Mouse (Mus musculus) heart, embryonic 14.5 days (tissue): ENCODE results near the gene Ccdc39. TPM values are rescaled to one million over a fixed set of nuclear protein-coding genes. Genes with fewer than 3 reads are reported as not detected.

ENCODE experiments used
- ATAC-seq: fragments of 200-750 bp; cut with Nextera tagmentation; 2 replicates; pipeline ENCODE4 v1.8.0; 2017; ENCODE audit warnings: low read depth, moderate TSS enrichment; ENCODE audit not compliant: insufficient number of reproducible peaks, insufficient read depth, low FRiP score
- H3K27ac ChIP-seq, 2 experiments: fragments of 200-500 bp in 1 of 2; fragments of 300-500 bp in 1 of 2; sonication (generic) in 1 of 2; replicated peaks in 1 of 2; 2 replicates each; pipeline ENCODE4 v1.5.1; 2012 to 2014; ENCODE audit warnings: low read depth in 2 of 2, low read length in 2 of 2, control low read depth in 1 of 2, mild to moderate bottlenecking in 1 of 2, mixed read lengths in 1 of 2; ENCODE audit not compliant: control insufficient read depth in 1 of 2, insufficient read depth in 1 of 2
- H3K27me3 ChIP-seq: fragments of 300-500 bp; sonication (generic); 2 replicates; pipeline ENCODE4 v1.6.1; 2014; ENCODE audit warnings: mild to moderate bottlenecking, low read length, control low read depth; ENCODE audit not compliant: control insufficient read depth, insufficient read depth
- H3K36me3 ChIP-seq: fragments of 300-500 bp; sonication (generic); 2 replicates; pipeline ENCODE4 v1.6.1; 2014; ENCODE audit warnings: mild to moderate bottlenecking, control low read depth, low read length, mixed read lengths; ENCODE audit not compliant: control insufficient read depth, insufficient read depth
- H3K4me1 ChIP-seq, 2 experiments: fragments of 200-500 bp in 1 of 2; fragments of 300-500 bp in 1 of 2; sonication (generic) in 1 of 2; 2 replicates each; pipeline ENCODE4 v1.6.1; 2012 to 2014; ENCODE audit warnings: low read length in 2 of 2, control low read depth in 1 of 2, mixed read lengths in 1 of 2; ENCODE audit not compliant: control insufficient read depth in 2 of 2, insufficient read depth in 2 of 2
- H3K4me2 ChIP-seq: fragments of 300-500 bp; sonication (generic); 2 replicates; pipeline ENCODE4 v1.6.1; 2014; ENCODE audit warnings: mild to moderate bottlenecking, low read length
- H3K4me3 ChIP-seq, 2 experiments: fragments of 200-500 bp in 1 of 2; fragments of 300-500 bp in 1 of 2; sonication (generic) in 1 of 2; 2 replicates each; pipeline ENCODE4 v1.5.1; 2012 to 2014; ENCODE audit warnings: low read length in 2 of 2, mild to moderate bottlenecking in 2 of 2, control low read depth in 1 of 2, low read depth in 1 of 2, moderate library complexity in 1 of 2; ENCODE audit not compliant: control insufficient read depth in 1 of 2, insufficient read depth in 1 of 2
- H3K9ac ChIP-seq: fragments of 300-500 bp; sonication (generic); 2 replicates; pipeline ENCODE4 v1.6.1; 2014; ENCODE audit warnings: mild to moderate bottlenecking, low read length
- H3K9me3 ChIP-seq: fragments of 300-500 bp; sonication (generic); 2 replicates; pipeline ENCODE4 v1.6.1; 2016; ENCODE audit warnings: low read length, control low read depth; ENCODE audit not compliant: control insufficient read depth
- WGBS: fragments of 180-500 bp; shearing (Covaris S2); extraction: QIAGEN DNeasy Blood & Tissue Kit; methylation state at CpG from one replicate; pipeline ENCODE4 v1.1.7; 2014; 5-methylcytosine and 5-hydroxymethylcytosine counted together
- polyA plus RNA-seq: library from polyadenylated mRNA; unstranded; fragments of >200 nt; fragmentation: Nextera tagmentation; extraction: Ambion mirVana; gene quantifications from 2 replicates; pipeline ENCODE4 v1.2.1, GENCODE M21; 2014

Ccdc39 gene
- polyA plus RNA-seq, 1 experiment from 2014 or later: 1.2 TPM

- H3K4me3 ChIP-seq: no peak overlapping the region
- no peak overlapping the region for H3K4me2 ChIP-seq
- ATAC-seq: no peak
- 90% methylated on average over 13 of the region's 13 CpGs for WGBS
- no peaks in the 10 kb centered on the region for H3K9me3 ChIP-seq
- peaks cover 4 to 10% of the 10 kb centered on the region in 2 experiments for H3K4me1 ChIP-seq
- H3K27me3 ChIP-seq: no peaks in the 10 kb centered on the region
- H3K36me3 ChIP-seq: no peaks in the 10 kb centered on the region
- no peak overlapping the region for H3K27ac ChIP-seq
- no peak overlapping the region for H3K9ac ChIP-seq
Measured at GRCm38 (mm10) chr3:33836576-33836975, 7.5 kb downstream of the Ccdc39 start.

- Histone ChIP-seq H3K27ac (no peak overlapping the region), H3K4me3 (no peak overlapping the region), H3K9me3 (no peaks in the 10 kb centered on the region), H3K4me1 (peaks cover 4 to 10% of the 10 kb centered on the region in 2 experiments), H3K9ac (no peak overlapping the region), H3K27me3 (no peaks in the 10 kb centered on the region), H3K4me2 (no peak overlapping the region), H3K36me3 (no peaks in the 10 kb centered on the region)
- no peak for ATAC-seq
- 75% methylated on average over 10 of the region's 10 CpGs for WGBS
Measured at GRCm38 (mm10) chr3:33832351-33832750, 11.8 kb downstream of the Ccdc39 start.

- no peak for ATAC-seq
- 45% methylated on average over 9 of the region's 9 CpGs for WGBS
- H3K4me1 ChIP-seq: no peaks in the 10 kb centered on the region
Measured at GRCm38 (mm10) chr3:33824135-33824946, 19.8 kb downstream of the Ccdc39 start.

GRCm38 (mm10) chr3:33807151-33807550 is 37.0 kb downstream of the Ccdc39 start:
- no peak for ATAC-seq
- H3K4me1 ChIP-seq: no peaks in the 10 kb centered on the region
- no peak overlapping the region for H3K4me3 ChIP-seq
- no peaks in the 10 kb centered on the region for H3K9me3 ChIP-seq
- 97% methylated on average over 1 of the region's 1 CpGs for WGBS
- no peak overlapping the region for H3K9ac ChIP-seq
- H3K4me2 ChIP-seq: no peak overlapping the region
- H3K27ac ChIP-seq: no peak overlapping the region
- H3K27me3 ChIP-seq: no peaks in the 10 kb centered on the region
- peaks cover 82% of the 10 kb centered on the region for H3K36me3 ChIP-seq

More at GRCm38 (mm10) chr3:33824135-33824946, 19.8 kb downstream of the Ccdc39 start:
- no peaks in the 10 kb centered on the region for H3K9me3 ChIP-seq
- H3K36me3 ChIP-seq: no peaks in the 10 kb centered on the region
- no peak overlapping the region for H3K4me2 ChIP-seq
- H3K4me3 ChIP-seq: no peak overlapping the region
- H3K27ac ChIP-seq: no peak overlapping the region
- H3K9ac ChIP-seq: no peak overlapping the region
- no peaks in the 10 kb centered on the region for H3K27me3 ChIP-seq

- H3K4me3 ChIP-seq: peak overlapping the region; percentile 82 to 97
- no peaks in the 10 kb centered on the region for H3K9me3 ChIP-seq
- H3K36me3 ChIP-seq: peaks cover 28% of the 10 kb centered on the region
- H3K9ac ChIP-seq: peak overlapping the region; percentile 99
- H3K27me3 ChIP-seq: no peaks in the 10 kb centered on the region
- WGBS: 0% methylated on average over 16 of the region's 16 CpGs
- peaks cover 0 to 6% of the 10 kb centered on the region in 2 experiments; a peak in 3 of 4 replicates for H3K4me1 ChIP-seq
- H3K27ac ChIP-seq: peak overlapping the region; percentile 100
- no peak; the same call in 1 of the 2 replicates for ATAC-seq
- peak overlapping the region; percentile 72 for H3K4me2 ChIP-seq
Measured at GRCm38 (mm10) chr3:33800513-33800820, 43.6 kb downstream of the Ccdc39 start.

- peak within 1 kb of the TSS; percentile 99 for H3K9ac ChIP-seq
- peaks cover 22% of the 10 kb centered on the region for H3K36me3 ChIP-seq
- under 1% methylated on average over 90 of the region's 90 CpGs for WGBS
- H3K4me1 ChIP-seq: peaks cover 0 to 6% of the 10 kb centered on the region in 2 experiments; a peak in 3 of 4 replicates
- peak; percentile 99 for ATAC-seq
- H3K27ac ChIP-seq: peak within 1 kb of the TSS; percentile 100
- no peaks in the 10 kb centered on the region for H3K9me3 ChIP-seq
- no peaks in the 10 kb centered on the region for H3K27me3 ChIP-seq
- H3K4me2 ChIP-seq: peak within 1 kb of the TSS; percentile 72
- peak within 1 kb of the TSS; percentile 82 to 97 for H3K4me3 ChIP-seq
Measured at GRCm38 (mm10) chr3:33799617-33800512, 44.2 kb downstream of the Ccdc39 start, which contains the start of gene Ttc14. Gene Ttc14, plus strand, starts transcription at chr3:33799832.

GRCm38 (mm10) chr3:33790975-33791374 is 53.1 kb downstream of the Ccdc39 start:
- no peak for ATAC-seq
- Histone ChIP-seq H3K4me2 (no peak overlapping the region), H3K9me3 (no peaks in the 10 kb centered on the region), H3K9ac (no peak overlapping the region), H3K27ac (no peak overlapping the region), H3K27me3 (no peaks in the 10 kb centered on the region), H3K4me3 (no peak overlapping the region), H3K4me1 (no peaks in the 10 kb centered on the region), H3K36me3 (no peaks in the 10 kb centered on the region)
